Mouse (Mus musculus) forelimb bud, embryonic 11.5 days (tissue): ENCODE measurements around the gene Mpp2.

ENCODE experiments used
- DNase-seq: peaks from one replicate; pipeline ENCODE4 v3.0.0-alpha.2; 2012; ENCODE audit warnings: low read depth, low spot score

Mpp2 gene

DNA sequence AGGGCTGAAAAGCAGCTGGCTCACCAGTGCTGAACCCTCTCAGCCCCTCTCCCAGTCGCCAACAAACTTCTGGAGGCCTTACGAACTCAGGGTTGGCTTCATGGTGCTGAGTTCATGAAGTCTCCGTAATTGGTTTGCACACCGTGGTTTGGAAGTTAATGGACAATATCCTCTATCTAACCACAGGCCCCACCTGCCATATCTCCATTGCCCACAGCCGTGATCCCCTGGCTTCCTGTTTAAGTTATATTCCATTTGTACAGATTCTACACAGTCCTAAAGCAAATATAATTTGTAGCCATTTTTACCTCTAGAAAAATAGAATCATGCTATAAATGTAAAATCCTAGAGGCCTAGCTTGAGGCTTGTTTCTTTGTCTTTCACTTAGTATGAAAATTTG is 15.6 kb downstream of the Mpp2 start:
- no peak for DNase-seq

DNA sequence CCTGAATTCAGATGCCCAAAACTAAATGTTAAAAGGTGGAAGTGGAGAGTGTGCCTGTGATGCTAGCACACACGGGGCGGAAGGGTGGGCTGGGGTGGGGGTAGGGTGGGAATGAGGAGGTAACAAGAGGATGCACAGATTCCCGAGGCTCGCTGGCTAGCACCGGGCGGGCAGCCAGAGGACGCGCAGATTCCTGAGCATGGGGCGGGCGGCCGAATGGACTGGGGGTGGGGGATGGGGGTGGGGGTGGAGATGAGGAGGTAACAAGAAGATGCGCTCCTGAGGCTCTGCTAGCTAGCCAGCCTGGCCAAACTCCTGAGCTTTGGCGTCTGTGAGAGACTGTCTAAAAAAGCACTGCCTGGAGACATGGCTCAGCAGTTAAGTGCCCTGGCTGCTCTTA is 17.9 kb downstream of the Mpp2 start:
- DNase-seq, result no peak

DNA sequence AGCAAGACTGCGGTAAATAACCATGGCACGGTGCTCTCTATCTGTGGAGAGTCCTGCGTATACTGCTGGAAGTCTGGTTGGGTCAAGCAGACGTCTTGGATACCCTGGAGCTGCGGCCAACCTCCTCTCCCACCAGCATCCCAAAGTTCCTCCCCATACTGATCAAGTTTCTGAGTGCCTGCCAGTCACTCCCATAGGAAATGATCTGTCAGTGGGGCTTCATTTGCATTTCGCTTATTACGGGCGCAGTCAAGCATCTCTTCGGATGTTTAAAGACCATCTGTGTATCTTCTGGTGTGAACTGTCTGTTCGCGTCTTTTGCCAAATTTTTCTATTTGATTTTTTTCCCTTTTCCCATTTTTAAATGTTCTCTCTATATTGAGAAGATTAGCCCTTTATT is 18.7 kb downstream of the Mpp2 start:
- no peak for DNase-seq

DNA sequence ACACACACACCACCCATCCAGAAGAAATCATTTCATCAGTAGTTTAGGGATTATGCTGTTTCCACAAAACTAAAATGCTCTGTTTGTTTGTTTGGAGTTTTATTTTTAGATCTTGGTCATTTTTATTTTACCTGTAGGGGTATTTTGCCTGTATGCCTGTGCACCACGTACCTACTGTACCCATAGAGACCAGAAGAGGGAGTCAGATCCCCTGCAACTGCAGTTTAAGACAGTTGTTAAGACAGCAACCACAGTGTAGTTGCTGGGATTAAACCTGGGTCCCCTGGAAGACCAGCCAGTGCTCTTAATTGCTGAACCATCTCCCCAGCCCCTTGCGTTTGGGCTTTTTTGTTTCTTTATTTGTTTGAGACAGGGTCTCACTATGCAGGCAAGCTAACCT is 19.3 kb downstream of the Mpp2 start:
- no peak for DNase-seq

DNA sequence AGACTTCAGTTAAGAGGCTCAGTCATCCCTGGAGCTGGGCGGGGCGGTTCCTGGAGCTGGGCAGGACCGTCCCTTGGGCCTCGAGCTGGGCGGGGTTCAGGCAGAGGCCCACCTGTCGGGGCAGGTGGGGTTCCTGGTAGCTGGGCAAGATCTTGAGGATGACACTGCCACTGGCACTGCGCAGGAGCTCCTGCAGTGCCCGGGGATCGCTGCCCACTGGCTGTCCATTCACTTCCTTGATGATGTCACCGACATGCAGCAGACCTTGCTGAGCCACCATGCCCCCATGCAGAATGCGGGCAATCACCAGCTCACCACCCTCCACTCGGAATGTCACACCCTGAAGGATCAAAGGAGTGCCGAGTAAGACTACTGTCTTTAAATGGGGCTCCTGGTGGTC is 25.2 kb downstream of the Mpp2 start:
- no peak for DNase-seq

DNA sequence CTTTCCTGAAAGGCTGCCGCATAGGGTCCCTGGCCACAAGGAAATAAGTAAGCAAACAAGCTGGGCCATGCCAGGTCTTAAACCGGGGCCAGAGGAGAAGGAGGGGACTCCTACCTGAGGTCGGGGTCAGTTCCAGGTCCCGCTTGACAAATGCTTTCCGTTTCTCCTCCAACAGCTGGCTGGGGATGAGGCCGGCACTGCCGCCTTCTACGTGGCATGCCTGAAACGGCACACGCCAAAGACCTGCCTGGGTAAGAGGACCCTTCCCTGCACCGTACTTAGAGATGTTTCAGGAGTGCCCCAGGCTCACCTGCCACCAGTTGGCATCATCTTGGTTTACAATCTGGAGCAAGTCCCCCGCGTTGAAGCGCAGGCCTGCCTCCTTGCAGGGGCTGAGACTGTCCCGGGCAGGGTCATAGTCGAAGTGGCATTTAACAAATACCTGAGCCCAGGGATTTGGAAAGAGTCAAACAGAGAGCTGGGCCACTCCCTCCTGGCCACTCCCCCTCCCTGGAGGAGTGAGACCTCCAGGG is 26.3 kb downstream of the Mpp2 start:
- DNase-seq, result no peak

GRCm38 (mm10) chr11:102061236-102061940 is 26.9 kb downstream of the Mpp2 start:
- DNase-seq, result peak; percentile 76

- DNase-seq, result peak; percentile 52
Measured at GRCm38 (mm10) chr11:102053847-102054246, 34.5 kb downstream of the Mpp2 start.

GRCm38 (mm10) chr11:102053183-102053582 is 35.1 kb downstream of the Mpp2 start:
- no peak for DNase-seq

- DNase-seq, result no peak
Measured at GRCm38 (mm10) chr11:102052697-102053096, 35.6 kb downstream of the Mpp2 start.

DNA sequence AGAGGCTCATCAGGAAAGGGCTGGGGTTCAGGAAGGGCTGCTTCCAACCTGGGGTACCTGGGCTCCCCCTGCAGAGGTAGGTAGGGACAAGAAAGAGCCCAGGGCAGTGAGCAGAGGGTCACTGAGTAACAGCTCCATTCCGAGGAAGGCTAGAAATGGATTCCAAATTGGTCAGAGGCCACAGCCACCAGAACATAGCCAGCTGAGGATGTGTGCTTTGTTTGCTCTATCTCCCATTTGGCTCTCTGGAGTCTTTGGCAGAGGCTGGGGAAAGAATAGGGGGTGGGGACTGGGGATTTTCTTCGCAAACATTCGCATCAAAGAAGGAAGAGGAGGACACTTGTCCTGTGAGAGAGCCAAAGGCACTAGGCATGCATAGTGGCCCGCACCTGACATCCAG is 36.4 kb downstream of the Mpp2 start:
- no peak for DNase-seq

- DNase-seq, result no peak
Measured at GRCm38 (mm10) chr11:102051541-102051940, 36.8 kb downstream of the Mpp2 start.

DNA sequence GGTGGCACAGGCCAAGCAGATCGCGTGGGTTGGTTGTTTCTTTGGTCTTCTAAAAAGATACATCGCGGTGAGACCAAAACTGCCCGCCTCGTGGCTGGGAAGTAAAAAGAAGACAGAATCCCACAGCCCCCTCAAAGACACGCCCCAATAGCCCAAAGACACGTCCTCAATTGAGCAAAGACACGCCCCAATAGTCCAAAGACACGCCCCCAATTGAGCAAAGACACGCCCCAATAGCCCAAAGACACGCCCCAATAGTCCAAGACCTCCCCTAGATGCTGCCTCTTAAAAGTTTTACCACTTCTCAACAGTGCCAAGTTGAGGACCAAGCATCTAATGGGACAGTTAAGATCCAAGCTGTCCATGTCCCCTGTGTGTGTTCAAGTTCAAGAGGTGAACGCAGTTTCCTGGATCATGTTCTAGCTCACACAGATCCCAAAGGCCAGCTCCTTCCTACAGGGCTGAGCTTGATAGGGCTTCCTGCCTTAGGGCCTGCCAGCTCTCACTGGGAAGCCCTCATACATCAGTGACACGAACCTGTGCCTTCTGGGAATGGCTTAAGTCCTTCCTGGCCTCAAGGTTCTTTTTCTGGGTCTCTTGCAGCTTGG is 38.3 kb downstream of the Mpp2 start:
- DNase-seq, result no peak

GRCm38 (mm10) chr11:102046607-102047006 is 41.7 kb downstream of the Mpp2 start:
- DNase-seq, result no peak

- DNase-seq, result no peak
Measured at GRCm38 (mm10) chr11:102044691-102045212, 43.6 kb downstream of the Mpp2 start.

DNA sequence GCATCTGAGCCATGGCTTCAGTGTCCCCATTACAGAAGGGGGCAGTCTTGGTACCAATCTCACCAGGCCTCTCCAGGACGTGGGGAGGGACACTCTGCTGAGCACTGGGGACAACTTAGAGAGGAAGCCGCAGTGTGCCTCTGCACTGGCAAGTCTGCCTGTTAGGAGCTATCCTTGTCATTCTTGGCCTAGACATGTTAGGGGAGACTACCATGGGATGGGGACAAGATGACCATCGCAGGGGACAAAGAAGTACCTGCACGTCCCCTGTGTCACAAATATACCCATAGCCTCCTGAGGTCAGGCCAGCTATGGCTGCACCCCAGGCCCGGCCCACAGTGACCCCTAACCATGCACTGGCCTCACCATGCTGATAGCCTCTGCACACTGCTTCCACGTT is 44.9 kb downstream of the Mpp2 start:
- no peak for DNase-seq

- no peak for DNase-seq
Measured at GRCm38 (mm10) chr11:102042971-102043370, 45.3 kb downstream of the Mpp2 start.

DNA sequence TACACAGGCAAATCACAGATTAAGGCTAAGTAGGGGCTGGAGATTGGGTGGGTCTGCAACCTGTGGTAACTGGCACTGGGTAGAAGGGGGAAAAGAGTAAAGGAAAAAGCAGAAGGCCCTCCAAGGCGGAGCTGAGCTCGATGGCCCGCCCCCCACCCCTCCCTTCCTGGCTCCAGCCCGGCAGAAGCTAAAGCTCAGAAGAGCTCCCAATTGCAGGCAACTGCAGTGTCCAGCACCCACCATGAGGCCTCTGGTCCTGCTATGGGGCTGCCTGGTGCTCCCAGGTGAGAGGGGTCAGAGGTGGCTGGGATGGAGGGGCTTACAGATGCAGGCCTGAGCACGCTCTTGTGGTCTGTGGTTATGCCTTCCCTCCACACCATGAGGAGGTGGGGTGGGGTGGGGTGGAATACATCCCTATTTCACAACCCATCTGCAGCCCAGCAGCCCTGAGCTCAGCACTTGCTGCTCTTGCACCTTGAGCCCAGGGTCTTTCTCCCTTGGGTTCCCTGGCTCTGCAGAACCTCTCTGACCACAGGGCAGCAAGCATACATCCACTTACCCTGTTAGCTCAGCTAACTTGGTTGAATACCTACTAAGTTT is 46.9 kb downstream of the Mpp2 start, which contains the start of gene Cd300lg:
Cd300lg (plus strand) TSS at position 160 of the 600 bp plus-strand sequence.
- no peak for DNase-seq

DNA sequence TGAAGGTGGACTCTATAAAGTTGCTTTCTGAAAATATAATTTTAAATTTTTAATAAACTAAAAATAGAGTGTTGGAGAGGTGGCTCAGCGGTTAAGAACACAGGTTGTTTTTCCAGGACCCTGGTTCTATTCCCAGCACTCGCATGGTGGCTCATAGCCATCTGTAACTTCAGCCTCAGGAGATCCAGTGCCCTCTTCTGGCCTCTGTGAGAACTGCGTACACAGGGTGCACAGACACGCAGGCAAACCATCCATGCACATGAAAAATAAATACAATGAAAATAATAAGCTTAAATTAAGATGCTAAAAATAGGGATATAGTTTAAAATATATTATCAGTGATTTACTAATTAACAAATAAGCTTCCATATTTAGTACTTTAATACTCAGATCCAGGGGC is 47.7 kb downstream of the Mpp2 start:
- DNase-seq, result no peak

- peak; percentile 92 for DNase-seq
Measured at GRCm38 (mm10) chr11:102040138-102040524, 48.2 kb downstream of the Mpp2 start.

DNA sequence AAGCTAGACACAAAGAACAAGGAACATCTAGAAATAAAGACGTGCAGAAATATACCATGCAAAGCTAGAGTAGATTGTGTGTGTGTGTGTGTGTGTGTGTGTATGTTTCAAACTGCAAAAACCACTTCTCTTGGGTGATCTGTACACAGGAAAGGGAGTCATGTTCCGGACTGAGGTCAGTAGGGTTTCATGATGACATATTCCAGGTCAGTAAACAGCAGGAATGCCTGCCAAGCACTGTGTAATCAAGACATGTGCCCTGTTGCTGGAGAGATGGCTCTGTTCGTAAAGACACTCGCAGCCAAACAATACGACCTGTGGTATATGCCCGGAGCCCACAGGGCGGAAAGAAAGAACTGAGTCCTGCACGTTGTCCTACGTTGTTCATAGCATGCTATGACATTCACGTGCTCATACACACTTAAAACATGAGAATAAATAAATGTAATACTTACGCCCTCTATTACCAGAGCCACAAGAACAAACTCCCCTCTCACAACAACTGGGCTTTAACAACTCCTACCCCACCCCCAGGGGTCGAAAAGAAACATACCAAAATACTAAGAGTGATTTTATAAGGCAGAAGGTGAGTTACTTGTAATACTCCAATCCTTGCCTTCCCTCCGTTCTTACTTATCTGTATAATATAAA is 48.7 kb downstream of the Mpp2 start:
- no peak for DNase-seq

GRCm38 (mm10) chr11:102037789-102038188 is 50.5 kb downstream of the Mpp2 start:
- no peak for DNase-seq
